Mouse (Mus musculus): Measurements from ENCODE around the gene Tmem235. TPM values are rescaled to one million over a fixed set of nuclear protein-coding genes. Genes with fewer than 3 reads are reported as not detected.

The Tmem235 gene
- polyA plus RNA-seq, 1 experiment from 2014 or later, result not detected

DNA sequence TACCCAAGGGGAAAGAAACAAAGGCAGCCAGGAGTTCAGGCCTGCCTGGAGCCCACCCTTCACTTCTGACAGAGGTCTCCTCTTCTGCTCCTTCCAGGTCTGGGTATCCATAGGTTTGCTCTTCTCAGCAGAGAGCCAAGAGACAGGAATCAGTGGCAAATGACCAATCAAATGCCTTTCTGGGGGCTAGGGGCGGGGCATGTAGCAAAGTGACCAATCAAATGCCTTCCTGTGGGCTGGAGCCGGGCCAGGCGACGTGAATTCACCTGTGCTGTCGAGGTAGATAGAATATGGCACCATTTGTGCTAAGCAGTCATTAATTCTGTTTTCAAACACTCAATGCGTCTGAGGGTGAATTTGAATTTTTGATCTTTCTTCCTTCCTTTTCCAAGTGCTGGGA, 31.6 kb downstream of the Tmem235 start:
- H3K4me1 ChIP-seq (ENCODE audit: control insufficient read depth, insufficient read depth, low read length), result peaks cover 32% of the 10 kb centered on the region
- H3K9me3 ChIP-seq (ENCODE audit: control insufficient read depth, low read length), result no peaks in the 10 kb centered on the region
- H3K9ac ChIP-seq (ENCODE audit: low read length), result no peak overlapping the region
- 43% methylated on average over 6 of the region's 6 CpGs for WGBS
- DNase-seq (ENCODE audit: low spot score) (no peak), ATAC-seq (ENCODE audit: insufficient number of reproducible peaks, low FRiP score, low TSS enrichment, low read depth) (no peak)
- no peak overlapping the region for H3K4me2 ChIP-seq (ENCODE audit: low read depth, severe bottlenecking)
- 0 out of 2 replicates have a peak, but pooled peaks cover 7% of the 10 kb centered on the region for H3K27me3 ChIP-seq (ENCODE audit: control insufficient read depth, insufficient read depth, low read length)
- H3K4me3 ChIP-seq (ENCODE audit: low read depth, low read length), result no peak overlapping the region
- no peaks in the 10 kb centered on the region for H3K36me3 ChIP-seq (ENCODE audit: control insufficient read depth, insufficient read depth, low read length)
- no peak overlapping the region for H3K27ac ChIP-seq (replicated peaks; ENCODE audit: low read depth, low read length)

DNA sequence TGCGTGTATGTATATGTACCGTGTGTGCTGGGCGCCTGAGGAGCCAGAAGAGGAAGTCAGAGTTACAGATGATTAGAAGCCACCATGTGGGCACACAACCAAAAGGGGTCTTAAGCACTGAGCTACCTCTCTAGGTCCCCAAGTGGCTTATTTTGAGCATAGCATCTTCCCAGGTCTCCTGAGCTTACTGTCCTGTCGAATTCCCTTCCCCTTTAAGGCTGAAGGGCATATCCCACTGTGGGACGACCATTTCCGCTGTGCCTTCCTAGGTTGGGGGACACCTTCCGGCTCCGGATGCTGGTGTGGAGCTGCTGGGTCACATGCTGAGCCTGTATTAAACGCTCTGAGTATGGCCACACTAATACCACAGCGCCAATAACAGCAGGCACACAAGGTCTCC, 34.1 kb downstream of the Tmem235 start:
- H3K27me3 ChIP-seq (ENCODE audit: control insufficient read depth, insufficient read depth, low read length), result 0 out of 2 replicates have a peak, but pooled peaks cover 3% of the 10 kb centered on the region
- ATAC-seq (ENCODE audit: insufficient number of reproducible peaks, low FRiP score, low TSS enrichment, low read depth), result no peak
- H3K36me3 ChIP-seq (ENCODE audit: control insufficient read depth, insufficient read depth, low read length), result no peaks in the 10 kb centered on the region
- H3K4me1 ChIP-seq (ENCODE audit: control insufficient read depth, insufficient read depth, low read length), result peaks cover 15% of the 10 kb centered on the region
- no peak for DNase-seq (ENCODE audit: low spot score)
- no peak overlapping the region for H3K4me2 ChIP-seq (ENCODE audit: low read depth, severe bottlenecking)
- H3K9me3 ChIP-seq (ENCODE audit: control insufficient read depth, low read length), result no peaks in the 10 kb centered on the region
- H3K27ac ChIP-seq (replicated peaks; ENCODE audit: low read depth, low read length), result no peak overlapping the region
- 56% methylated on average over 10 of the region's 10 CpGs for WGBS
- no peak overlapping the region for H3K9ac ChIP-seq (ENCODE audit: low read length)
- H3K4me3 ChIP-seq (ENCODE audit: low read depth, low read length), result no peak overlapping the region

DNA sequence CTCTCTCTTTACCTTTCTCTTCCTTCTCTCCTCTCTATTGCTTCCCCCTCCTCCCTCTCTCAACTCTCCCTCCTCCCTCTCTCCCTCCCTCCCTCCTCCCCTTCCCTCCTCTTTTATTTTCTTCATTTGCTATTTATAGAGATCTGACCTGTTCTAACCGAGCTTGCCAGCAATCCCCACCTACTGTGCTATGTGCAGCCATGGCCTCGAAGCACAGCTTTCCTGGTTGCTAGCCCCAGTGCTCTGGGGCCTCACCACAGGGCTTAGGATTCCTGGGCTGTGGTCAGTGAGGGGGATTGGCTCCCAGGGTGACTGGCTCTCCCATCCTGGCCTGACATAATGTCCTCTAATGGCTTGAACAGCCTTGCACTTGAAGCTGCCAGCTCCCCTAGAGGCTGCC, 36.0 kb downstream of the Tmem235 start:
- Histone ChIP-seq H3K36me3 (ENCODE audit: control insufficient read depth, insufficient read depth, low read length) (no peaks in the 10 kb centered on the region), H3K9ac (ENCODE audit: low read length) (no peak overlapping the region), H3K4me3 (ENCODE audit: low read depth, low read length) (no peak overlapping the region), H3K27me3 (ENCODE audit: control insufficient read depth, insufficient read depth, low read length) (no peaks in the 10 kb centered on the region), H3K9me3 (ENCODE audit: control insufficient read depth, low read length) (no peaks in the 10 kb centered on the region), H3K27ac (replicated peaks; ENCODE audit: low read depth, low read length) (no peak overlapping the region), H3K4me1 (ENCODE audit: control insufficient read depth, insufficient read depth, low read length) (no peaks in the 10 kb centered on the region), H3K4me2 (ENCODE audit: low read depth, severe bottlenecking) (no peak overlapping the region)
- ATAC-seq (ENCODE audit: insufficient number of reproducible peaks, low FRiP score, low TSS enrichment, low read depth) (no peak), DNase-seq (ENCODE audit: low spot score) (no peak)
- 54% methylated on average over 2 of the region's 2 CpGs for WGBS

DNA sequence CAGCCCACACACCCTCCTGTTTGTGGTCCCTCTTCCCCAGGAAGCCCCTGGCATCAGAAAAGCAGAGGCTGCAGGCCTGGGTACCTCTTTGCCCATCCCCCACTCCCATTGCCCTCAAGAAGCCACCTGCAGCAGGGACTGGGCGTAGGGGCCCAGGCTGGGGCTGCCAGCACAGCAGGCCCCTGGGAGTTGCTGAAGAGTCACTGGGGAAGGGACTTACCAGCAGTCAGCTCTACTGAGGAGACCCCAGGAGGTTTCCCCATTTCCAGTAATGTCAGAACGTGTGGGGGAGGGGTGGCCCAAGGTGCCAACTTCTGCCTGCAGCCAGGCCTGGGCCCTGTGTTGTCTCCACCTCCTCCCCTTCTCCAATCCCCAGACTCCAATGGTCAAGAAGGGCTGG, 41.7 kb downstream of the Tmem235 start:
- Histone ChIP-seq H3K4me2 (ENCODE audit: low read depth, severe bottlenecking) (no peak overlapping the region), H3K4me1 (ENCODE audit: control insufficient read depth, insufficient read depth, low read length) (peaks cover 3% of the 10 kb centered on the region; the same call in 1 of the 2 replicates), H3K9me3 (ENCODE audit: control insufficient read depth, low read length) (no peaks in the 10 kb centered on the region), H3K36me3 (ENCODE audit: control insufficient read depth, insufficient read depth, low read length) (no peaks in the 10 kb centered on the region), H3K27ac (replicated peaks; ENCODE audit: low read depth, low read length) (no peak overlapping the region), H3K27me3 (ENCODE audit: control insufficient read depth, insufficient read depth, low read length) (0 out of 2 replicates have a peak, but pooled peaks cover 2% of the 10 kb centered on the region), H3K9ac (ENCODE audit: low read length) (no peak overlapping the region), H3K4me3 (ENCODE audit: low read depth, low read length) (no peak overlapping the region)
- ATAC-seq (ENCODE audit: insufficient number of reproducible peaks, low FRiP score, low TSS enrichment, low read depth) (no peak), DNase-seq (ENCODE audit: low spot score) (no peak)
- WGBS, result 66% methylated on average over 2 of the region's 2 CpGs

DNA sequence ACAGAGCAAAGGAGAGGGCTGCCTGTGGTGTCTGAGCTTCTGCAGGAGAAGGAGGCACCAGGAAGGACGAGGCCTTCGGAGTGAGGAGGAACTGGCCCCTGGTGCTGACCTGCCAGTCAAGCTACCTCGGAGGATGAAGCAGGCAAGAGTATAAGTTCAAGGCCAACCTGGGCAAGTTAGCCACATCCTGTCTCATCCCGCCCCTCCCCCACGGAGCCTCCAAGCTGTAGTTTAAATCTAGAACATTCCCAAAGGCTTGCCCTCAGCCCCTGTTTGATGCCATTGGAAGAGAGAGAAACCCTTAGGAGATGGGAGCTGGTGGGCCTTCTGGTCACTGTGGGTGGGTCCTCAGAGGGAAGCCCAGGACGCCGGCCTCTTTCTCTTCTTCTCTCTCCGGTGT, 43.9 kb downstream of the Tmem235 start:
- 83% methylated on average over 8 of the region's 8 CpGs for WGBS

DNA sequence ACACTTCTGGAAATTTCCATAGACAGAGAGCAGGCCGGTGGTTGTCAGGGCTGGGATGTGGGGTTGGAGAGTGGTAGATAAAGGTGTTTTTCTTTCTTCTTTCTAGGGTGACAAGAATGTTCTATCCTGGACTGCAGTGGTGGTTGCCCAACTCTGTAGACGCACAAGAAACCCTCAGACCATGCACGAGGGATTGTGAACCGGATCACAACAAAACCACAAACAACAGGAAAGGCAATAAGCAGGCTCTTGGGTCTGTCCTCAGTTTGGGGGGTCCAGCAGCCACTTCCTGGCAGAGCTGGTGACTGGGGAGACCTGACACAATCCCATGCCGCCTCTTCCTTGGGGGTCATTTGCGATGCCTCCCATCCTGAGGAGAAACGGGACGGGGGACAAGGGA, 48.8 kb downstream of the Tmem235 start:
- no peaks in the 10 kb centered on the region for H3K27me3 ChIP-seq (ENCODE audit: control insufficient read depth, insufficient read depth, low read length)
- ATAC-seq (ENCODE audit: insufficient number of reproducible peaks, low FRiP score, low TSS enrichment, low read depth) (no peak), DNase-seq (ENCODE audit: low spot score) (no peak)
- no peak overlapping the region for H3K9ac ChIP-seq (ENCODE audit: low read length)
- H3K4me3 ChIP-seq (ENCODE audit: low read depth, low read length), result no peak overlapping the region
- no peaks in the 10 kb centered on the region for H3K36me3 ChIP-seq (ENCODE audit: control insufficient read depth, insufficient read depth, low read length)
- H3K9me3 ChIP-seq (ENCODE audit: control insufficient read depth, low read length), result no peaks in the 10 kb centered on the region
- H3K4me1 ChIP-seq (ENCODE audit: control insufficient read depth, insufficient read depth, low read length), result peaks cover 5% of the 10 kb centered on the region; the same call in 1 of the 2 replicates
- WGBS, result 93% methylated on average over 8 of the region's 8 CpGs
- H3K4me2 ChIP-seq (ENCODE audit: low read depth, severe bottlenecking), result no peak overlapping the region
- H3K27ac ChIP-seq (replicated peaks; ENCODE audit: low read depth, low read length), result no peak overlapping the region

More for the DNA sequence above, 43.9 kb downstream of the Tmem235 start:
- DNase-seq (ENCODE audit: low spot score) (no peak), ATAC-seq (ENCODE audit: insufficient number of reproducible peaks, low FRiP score, low TSS enrichment, low read depth) (no peak)
- Histone ChIP-seq H3K36me3 (ENCODE audit: control insufficient read depth, insufficient read depth, low read length) (no peaks in the 10 kb centered on the region), H3K4me2 (ENCODE audit: low read depth, severe bottlenecking) (no peak overlapping the region), H3K9me3 (ENCODE audit: control insufficient read depth, low read length) (no peaks in the 10 kb centered on the region), H3K9ac (ENCODE audit: low read length) (no peak overlapping the region), H3K4me1 (ENCODE audit: control insufficient read depth, insufficient read depth, low read length) (peaks cover 3% of the 10 kb centered on the region; the same call in 1 of the 2 replicates), H3K27me3 (ENCODE audit: control insufficient read depth, insufficient read depth, low read length) (0 out of 2 replicates have a peak, but pooled peaks cover 2% of the 10 kb centered on the region), H3K27ac (replicated peaks; ENCODE audit: low read depth, low read length) (no peak overlapping the region), H3K4me3 (ENCODE audit: low read depth, low read length) (no peak overlapping the region)

DNA sequence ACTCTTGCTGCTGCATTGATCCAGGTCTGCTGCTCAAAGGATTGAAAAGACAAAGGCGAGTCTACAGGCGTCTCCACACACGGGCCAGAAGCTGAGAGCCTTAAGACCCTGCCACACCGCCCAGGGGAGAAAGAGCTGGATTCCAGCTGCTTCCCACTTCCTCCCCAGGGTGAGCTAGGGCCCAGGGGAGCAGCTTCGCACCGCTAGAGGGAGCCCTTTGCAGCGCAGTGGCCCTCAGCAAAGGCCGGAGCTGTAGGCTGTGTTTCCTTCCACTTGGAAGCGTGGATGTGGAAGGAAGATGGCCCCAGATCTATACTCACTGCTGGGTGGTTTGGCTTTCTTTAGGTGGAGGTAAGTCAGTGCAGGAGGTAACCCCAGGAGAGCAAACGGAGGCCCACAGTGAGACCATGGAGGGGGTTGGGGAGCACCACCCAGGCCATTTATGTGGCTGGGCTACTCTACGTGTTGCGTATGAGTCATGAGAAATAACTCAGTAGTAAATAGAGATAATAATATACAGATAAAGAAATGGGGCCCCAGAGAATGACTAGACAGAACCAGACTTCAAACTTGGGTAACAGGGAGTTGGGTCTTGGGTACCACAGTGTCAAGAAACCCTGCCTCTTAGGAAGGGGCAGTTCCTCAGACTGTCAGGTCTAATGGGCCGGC, 52.3 kb downstream of the Tmem235 start:
- Histone ChIP-seq H3K4me3 (ENCODE audit: low read depth, low read length) (no peak overlapping the region), H3K4me2 (ENCODE audit: low read depth, severe bottlenecking) (no peak overlapping the region; the same call in 1 of the 2 replicates), H3K9me3 (ENCODE audit: control insufficient read depth, low read length) (no peaks in the 10 kb centered on the region), H3K27ac (replicated peaks; ENCODE audit: low read depth, low read length) (no peak overlapping the region), H3K4me1 (ENCODE audit: control insufficient read depth, insufficient read depth, low read length) (peaks cover 3% of the 10 kb centered on the region; the same call in 1 of the 2 replicates), H3K27me3 (ENCODE audit: control insufficient read depth, insufficient read depth, low read length) (no peaks in the 10 kb centered on the region), H3K36me3 (ENCODE audit: control insufficient read depth, insufficient read depth, low read length) (no peaks in the 10 kb centered on the region), H3K9ac (ENCODE audit: low read length) (peak overlapping the region; percentile 38; the same call in 1 of the 2 replicates)
- 38% methylated on average over 13 of the region's 13 CpGs for WGBS
- ATAC-seq (ENCODE audit: insufficient number of reproducible peaks, low FRiP score, low TSS enrichment, low read depth) (0 out of 2 replicates have a peak, but pooled peaks have one; percentile 56), DNase-seq (ENCODE audit: low spot score) (peak; percentile 83)

DNA sequence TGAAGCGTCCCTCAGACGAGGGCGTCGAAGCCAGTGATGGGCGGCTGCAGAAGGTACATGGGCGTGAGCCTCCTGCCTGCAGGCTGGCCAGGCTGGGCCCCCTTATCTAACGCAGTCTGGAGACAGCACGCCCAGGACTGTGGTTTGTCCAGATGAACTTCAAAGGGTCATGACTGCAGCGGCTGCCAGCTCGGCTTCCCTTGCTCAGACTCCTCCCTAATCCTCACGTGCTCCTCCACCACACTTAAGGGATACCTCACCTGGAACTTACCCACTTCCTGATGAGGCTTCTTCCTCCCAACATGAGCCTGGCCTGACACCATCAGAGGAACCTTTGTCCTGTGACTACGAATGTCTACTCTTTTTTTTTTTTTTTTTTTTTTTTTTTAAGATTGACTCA, 54.0 kb downstream of the Tmem235 start:
- Histone ChIP-seq H3K4me2 (ENCODE audit: low read depth, severe bottlenecking) (no peak overlapping the region), H3K9me3 (ENCODE audit: control insufficient read depth, low read length) (no peaks in the 10 kb centered on the region), H3K9ac (ENCODE audit: low read length) (no peak overlapping the region), H3K27ac (replicated peaks; ENCODE audit: low read depth, low read length) (no peak overlapping the region), H3K4me3 (ENCODE audit: low read depth, low read length) (no peak overlapping the region), H3K36me3 (ENCODE audit: control insufficient read depth, insufficient read depth, low read length) (no peaks in the 10 kb centered on the region), H3K27me3 (ENCODE audit: control insufficient read depth, insufficient read depth, low read length) (no peaks in the 10 kb centered on the region), H3K4me1 (ENCODE audit: control insufficient read depth, insufficient read depth, low read length) (peaks cover 3% of the 10 kb centered on the region; the same call in 1 of the 2 replicates)
- ATAC-seq (ENCODE audit: insufficient number of reproducible peaks, low FRiP score, low TSS enrichment, low read depth) (no peak), DNase-seq (ENCODE audit: low spot score) (no peak)
- WGBS, result 43% methylated on average over 12 of the region's 12 CpGs

Data from limb, embryonic 11.5 days (tissue).